Mouse (Mus musculus) kidney, postnatal 4 days (tissue): ENCODE data around the gene Tbc1d9b.
A peak's percentile ranks its signal among the peaks of the same experiment; 100 is the strongest.

Experiments
- DNase-seq, 2 experiments: peaks; one replicate each; pipeline ENCODE4 v3.0.0; 2021; ENCODE audit warnings: mixed read lengths in 2 of 2

Tbc1d9b gene

DNA sequence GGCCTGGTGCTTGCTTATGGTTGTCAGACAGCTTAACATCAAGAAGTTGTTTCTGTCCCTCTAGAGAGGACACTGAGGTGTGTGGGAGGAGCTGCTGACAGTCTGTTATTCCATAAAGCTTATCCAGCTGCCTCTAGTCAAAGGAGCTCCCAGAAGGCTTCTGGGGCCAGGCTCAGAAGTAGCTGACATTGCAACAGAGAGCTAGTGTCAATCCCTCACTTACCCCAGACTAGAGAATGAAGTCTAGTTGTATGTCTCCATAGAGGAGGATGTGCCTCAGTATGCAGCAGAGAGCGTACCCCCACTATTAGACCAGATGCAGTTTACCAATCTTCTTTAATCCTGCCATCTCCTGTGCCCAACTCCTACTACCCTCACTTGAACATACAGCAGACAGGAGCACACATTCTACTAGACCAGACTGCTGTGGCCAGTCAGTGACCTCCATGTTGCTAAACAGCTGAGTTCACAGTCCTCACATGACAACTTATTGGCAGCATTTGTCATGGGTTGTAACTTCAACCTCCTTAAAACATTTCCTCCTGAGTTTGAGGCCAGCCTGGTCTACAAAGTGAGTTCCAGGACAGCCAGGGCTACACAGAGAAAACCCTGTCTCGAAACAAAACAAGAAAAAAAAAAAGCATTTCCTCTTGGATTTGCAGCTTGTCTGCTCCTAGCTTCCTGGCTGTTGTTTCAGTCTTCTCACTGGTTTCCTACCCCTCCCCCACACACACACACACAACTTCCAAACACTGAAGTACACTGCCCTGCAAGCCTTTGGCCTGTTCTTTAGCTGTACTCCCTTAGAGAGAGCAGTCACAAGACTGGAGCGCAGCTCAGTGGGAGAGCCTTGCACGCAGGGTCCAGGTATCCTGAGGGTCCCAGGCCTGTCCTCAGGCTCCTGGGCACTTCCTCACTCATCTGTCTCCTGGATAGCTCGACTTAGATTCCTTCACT, 47.6 kb downstream of the Tbc1d9b start:
- no peak for DNase-seq

DNA sequence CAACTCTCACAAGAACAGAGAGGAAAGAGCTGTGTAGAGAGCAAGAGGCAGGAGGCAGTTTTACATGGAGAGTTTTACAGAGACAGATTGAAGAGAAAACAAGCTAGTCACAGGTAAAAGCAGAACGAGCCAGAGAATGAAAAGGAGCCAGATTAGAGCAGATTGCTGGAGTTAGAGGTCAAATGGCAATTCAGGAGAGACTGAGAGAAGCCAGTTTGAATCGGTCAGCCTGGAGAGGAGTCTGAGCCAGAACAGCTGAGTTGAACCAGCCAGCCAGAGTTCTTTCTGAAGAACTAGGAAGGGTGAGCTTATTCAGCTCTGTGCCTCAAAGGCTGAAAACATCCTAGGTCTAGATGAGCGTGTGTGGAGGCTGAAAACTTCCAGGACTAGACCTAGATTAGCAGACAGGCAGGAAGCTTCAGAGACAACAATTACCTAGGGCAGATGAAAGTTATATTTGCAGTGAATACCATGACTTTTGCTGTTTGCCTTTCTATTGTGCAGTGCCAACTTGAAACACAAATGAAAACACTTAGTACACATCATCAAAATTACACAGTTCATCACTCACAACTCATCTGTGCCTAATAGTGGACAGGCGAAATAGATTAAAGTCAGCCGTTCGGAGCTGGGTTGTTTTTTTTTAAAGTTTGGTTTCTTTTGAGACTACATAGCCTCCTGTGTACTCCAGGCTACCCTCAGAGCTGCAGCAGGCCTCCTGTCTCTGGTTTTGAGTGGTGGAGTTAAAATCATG, 49.5 kb downstream of the Tbc1d9b start:
- DNase-seq: no peak

DNA sequence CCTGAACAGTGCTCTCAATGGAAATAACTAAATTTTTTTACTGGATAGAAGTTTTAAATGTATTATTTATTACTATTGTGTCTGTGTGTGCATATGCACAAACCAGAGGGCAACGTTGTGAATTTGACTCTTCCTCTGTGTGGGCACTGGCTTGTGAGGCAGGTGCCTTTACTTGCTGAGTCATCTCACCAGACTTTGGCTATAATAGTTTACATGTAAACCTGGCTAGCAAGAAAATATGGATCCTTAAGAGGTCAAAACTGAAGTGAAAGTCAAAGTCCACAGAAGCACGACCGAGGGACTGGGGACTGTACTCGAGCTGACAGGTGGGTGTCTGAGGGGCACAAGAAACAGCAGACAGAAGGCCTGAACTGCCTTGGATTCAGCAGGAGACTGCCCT, 51.5 kb downstream of the Tbc1d9b start:
- DNase-seq: no peak

DNA sequence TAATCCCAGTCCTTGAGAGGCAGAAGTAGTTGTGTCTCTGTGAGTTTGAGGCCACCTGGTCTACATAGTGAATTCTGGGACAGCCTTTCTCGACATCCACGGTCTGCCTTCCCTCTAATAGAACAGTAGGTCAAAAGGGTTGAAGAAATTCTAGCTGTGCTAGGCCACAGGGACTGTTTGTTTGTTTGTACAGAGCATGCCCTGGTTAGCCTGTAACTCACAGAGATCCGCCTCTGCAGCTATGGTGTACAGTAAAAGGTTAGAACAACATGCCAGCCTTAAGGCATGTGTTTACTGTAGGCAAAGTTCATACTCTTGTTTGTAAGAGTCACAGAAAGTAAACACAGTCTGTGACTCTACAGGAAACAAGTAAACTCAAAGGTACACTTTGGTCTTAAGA, 53.6 kb downstream of the Tbc1d9b start:
- DNase-seq: no peak

DNA sequence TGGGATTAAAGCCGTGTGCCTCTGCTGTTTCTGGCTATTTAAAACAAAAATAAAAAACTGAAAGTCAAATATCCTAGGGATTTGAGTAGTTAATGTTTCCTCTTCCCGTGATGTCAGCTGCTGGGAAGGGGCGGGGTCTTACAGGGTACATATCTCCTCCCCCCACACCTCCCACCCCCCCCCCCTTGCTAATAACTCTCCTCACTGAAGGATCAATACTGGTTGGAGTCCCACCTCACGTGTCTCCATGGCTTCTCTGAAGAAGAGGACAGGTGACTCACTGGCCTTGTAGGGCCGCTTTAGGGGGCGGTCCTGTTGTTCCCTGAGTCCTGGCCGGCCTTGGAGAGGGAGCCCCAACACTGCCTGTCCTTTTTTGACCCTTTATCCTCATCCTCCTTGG, 57.5 kb downstream of the Tbc1d9b start:
- no peak for DNase-seq

DNA sequence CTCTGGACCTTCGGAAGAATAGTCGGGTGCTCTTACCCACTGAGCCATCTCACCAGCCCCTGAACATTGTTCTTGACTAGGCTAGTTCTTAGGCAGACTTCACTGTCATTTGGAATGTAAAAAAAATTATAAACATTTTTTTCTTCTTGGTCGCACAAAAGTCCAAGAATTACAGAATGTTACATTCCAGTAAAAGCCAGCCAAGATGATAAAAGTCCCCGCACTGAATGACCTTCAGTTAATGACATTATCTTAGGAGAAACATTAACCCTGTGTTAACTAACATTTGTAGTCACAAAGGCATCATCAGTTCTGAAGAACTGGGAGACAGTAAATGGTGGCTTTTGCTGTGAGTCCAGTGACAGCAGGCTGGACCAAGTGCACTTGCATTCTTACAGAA, 59.2 kb downstream of the Tbc1d9b start:
- no peak for DNase-seq

DNA sequence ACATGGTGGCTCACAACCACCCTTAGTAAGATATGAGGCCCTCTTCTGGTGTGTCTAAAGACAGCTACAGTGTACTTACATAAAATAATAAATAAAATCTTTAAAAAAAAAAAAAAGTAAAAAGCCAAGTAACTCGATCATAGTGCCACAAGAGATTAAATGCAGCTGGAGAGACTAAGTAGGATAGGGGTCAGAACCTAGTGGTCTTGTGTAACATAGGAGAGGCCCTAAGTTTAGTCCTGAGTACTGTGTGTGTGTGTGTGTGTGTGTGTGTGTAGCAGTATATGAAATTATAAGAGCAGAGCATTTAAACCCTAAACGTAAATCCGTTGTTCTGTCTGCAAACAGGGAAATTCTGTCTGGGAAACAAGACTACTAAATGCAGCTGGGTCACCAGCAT, 61.1 kb downstream of the Tbc1d9b start:
- DNase-seq: no peak

DNA sequence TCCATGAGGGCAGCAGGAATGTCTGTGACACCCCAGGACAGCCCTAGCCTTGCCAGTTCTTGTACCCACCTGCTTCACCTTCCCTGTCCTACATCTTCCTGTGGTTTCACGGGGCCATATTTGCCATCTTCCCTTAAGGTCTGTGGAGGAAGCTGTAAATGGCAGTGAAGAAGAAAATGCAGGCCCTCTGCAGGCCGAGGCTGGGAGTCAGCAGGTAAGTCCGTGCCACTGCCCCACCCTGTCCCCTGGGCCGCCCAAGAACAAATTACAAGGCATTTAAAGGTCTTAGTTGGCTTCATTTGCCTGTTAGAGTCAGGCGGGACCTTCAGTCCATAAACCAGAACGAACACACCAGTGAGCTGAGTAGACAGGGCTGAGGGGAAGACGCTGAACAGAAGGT, 62.9 kb downstream of the Tbc1d9b start:
- DNase-seq: no peak

DNA sequence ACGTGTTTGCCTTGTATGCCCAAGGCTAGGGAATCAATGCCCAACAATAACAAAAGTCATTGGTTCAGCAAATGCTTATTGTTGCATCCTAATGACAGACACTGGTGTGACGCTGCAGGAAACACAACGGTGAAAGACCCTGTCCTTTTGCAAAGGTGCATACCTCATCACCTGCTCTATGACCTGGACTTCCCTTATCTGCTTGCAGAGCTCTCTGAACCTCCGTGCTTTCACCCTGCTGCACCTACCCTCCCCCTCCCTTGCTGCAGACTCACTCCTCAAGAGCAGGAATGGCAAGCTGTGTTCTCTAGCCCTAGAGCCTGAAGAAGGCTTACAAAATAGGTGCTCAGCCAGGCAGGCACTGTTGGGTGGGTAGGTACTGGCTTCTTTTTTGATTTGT, 63.6 kb downstream of the Tbc1d9b start:
- no peak for DNase-seq

DNA sequence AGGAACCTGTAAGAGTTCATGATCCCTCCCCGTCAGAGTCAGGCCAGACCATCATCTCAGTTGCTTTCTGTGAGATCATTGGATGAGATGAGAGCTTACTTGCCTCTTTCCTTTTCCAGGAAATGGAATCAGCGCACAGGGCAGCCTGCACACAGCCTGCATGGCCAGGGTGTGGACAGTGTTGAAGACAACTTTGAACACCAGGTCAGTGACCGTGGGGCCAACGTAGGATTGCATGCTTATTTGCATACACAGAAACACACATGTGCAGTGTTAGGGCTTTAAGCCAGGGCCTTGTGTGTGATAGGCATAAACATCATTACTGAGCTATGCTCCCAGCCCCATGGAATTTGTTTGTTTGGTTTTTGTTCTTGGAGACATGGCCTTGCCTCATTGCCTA, 66.3 kb downstream of the Tbc1d9b start:
- no peak for DNase-seq

DNA sequence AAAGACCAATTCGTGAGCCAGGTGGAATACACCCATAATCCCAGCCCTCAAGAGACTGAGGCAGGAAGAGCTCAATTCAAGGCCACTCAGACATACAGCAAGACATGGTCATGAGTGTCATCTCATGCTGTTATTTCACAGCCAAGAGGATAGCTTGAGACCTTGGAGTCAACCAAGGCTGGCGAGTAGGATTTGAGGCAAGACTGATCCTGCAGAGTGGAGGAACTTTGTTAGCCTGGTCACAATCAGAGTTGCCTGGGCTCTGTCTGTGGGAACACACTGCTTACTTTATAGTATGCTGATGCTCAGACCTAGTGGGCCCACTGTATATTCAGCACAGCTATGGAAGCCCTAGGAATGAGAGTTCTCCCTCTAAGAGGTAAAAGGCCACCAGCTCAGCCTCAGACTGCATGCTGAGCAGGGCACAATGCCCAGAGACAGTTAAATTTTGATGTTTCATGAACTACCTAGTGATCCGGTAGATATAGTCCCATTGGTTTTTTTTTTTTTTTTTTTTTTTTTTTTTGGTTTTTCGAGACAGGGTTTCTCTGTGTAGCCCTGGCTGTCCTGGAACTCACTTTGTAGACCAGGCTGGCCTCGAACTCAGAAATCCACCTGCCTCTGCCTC, 67.1 kb downstream of the Tbc1d9b start:
- DNase-seq: no peak

DNA sequence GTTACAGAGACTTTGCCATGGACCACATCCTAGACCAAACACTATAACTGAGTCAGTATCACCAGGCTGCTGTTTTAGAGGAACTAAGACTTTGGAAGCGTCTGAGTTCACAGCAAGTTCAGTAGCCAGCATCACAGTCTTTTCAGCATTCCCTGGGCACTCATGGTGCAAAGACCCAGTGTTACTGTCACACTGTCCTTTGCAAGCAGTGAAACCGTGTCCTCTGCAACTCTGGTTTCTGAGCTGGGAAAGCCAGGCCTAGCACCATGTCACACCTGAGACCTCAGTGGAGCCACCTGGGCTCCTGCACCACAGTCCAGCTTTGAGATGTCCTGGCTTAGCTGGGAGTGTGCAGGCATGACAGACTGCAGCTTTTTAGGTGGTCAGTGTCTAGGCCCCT, 67.7 kb downstream of the Tbc1d9b start:
- DNase-seq: peak in 1 of 2 experiments; percentile 18

DNA sequence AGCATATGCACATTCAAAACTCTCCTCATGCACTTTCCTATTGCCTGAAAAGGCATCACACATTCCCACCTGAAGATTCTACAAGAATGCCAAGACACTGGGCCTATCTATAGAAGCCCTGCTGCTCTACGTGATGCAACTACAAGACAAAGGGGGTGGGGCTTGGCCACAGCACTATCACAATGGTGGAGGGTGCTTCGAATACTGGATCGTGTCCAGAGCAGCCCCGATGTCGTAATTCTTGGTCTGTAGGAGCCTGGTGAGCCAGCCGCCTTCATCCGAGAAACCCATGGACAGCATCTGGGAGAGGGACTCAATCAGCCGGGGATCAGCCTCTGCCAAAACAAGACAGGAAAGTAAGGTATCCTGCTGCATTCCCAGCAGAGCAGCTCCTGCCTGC, 69.4 kb downstream of the Tbc1d9b start:
- peak in 1 of 2 experiments; percentile 16 for DNase-seq

DNA sequence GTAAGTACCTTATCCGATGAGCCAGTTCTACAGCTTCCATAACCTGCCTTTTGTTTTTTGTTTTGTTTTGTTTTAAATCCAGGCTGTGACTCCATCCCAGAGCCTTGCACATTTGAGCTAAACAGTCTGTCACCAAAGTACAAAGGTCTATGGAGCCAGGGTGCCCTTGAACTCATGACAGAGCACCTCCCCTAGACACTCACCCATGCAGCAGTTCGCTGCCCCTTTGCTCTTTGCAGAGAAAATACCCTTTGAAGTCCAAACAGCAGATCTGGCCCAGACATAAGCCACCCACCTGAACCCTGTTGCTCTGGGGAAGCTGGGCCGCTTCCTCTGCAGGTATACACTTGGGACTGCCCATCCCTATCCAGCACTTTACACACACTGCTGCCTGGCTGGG, 70.4 kb downstream of the Tbc1d9b start:
- no peak for DNase-seq

DNA sequence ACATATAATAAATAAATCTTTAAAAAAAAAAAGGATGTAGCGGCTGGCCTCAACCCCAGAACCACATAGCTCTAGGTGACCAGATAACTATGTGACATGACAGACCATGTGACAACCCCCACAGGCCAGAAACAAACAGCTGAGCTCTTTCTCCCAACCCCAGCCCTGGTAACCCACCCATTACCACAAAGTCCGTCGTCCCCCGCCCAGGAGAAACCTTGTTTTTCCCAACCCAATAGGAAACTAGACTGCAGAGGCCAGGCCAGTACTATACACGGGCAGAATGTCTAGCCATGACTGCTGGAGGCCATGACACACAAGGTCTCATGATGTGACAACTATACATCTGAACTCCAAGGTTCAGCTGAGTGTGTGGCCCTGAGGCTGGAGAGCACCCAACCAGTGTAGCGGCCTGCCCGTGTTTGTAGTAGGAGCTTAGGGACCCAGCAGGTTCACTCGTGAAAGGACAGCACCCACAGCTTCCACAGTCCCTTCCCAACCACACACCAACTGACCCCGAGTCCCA, 72.2 kb downstream of the Tbc1d9b start:
- no peak for DNase-seq

DNA sequence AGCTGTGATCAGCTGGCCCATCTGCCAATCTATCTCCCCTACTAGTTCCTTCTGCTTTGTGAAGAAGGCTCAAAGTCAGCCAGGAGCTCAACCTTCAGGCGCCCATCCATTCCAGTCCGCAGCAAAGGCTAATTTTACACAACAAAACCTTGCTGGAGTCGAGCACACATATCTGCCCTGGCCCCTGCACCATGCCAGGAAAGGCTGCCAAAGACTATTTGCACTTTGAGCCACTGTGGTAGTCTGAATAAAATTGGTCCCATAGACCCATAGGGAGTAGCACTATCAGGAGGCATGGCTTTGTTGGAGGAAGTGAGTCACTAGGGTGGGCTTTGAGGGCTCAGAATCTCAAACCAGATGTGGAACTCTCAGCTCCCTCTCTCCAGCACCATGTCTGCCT, 74.2 kb downstream of the Tbc1d9b start:
- no peak for DNase-seq

DNA sequence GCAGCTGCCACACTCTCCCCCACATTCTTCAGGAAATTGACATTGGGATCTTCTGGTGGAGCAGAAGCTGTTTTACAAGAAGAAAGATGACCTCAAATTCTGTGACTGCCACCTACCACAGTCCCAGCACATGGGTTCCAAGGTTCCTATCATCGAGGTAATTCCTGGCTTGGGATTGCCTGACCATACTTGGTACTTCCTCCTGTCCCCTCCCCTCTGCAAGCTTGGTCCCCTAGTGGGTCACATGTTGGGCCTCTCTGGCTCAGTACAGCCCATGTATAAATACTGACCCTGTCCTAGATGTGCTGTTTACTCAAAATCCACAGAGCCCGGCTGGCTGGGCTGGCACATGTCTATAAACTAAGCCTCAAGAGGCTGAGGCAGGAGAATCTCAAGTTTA, 74.8 kb downstream of the Tbc1d9b start:
- no peak for DNase-seq

DNA sequence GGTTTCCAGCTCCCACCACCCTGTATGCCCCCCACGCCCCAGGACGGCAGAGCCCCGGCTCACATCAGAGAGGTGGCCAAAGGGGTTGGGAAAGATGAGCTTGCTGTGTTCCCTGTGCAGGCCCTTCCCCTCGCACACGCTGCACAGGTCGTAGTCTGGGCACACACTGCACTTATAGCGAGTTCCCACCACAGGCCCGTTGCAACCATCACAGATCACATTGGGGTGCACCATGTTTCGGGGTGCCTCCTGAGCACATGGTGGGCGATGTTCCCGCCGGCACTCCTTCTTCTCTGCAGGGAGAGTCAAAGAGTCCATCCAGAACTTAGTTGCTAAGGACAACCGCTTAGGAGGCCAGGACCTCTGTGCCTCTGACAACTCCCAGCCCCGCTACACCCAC, 76.1 kb downstream of the Tbc1d9b start:
- DNase-seq: no peak

DNA sequence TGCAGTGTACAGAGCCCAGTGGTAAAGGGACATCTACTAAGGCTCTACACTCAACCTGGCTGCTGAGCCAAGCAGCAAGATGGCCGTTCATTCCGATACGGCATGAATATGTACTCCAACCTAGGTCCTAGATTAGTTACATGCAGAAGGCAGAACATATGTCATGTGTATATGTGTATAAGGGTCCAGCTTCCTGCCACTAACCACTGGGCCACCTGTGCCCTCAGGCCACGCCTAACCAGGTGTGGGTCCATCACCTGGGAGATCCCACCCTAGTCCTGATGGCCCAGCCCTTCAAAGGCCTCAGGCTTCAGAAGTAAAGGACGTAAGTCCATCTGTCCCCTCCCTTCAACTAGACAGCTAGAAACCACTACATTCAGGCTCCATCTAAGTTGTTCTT, 76.8 kb downstream of the Tbc1d9b start:
- DNase-seq: no peak

DNA sequence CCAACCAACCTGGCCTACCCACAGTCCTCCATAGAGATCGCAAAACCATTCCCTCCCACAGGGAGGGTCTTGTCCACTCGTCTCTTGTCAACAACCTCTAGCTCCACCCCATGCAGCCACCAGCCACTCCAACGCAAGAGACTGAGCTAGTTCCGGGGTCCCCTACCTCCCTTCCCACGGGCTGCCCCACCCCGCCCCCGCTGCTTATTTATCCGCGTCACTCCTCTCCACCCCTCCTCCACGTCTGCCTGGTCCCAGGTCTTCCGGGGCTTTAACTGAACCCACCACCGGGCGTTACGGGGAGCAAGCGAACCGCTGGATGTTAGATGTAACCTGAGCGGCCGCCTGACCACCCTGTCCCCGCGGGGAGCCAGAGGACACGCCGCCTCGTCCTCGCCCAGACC, 78.9 kb downstream of the Tbc1d9b start:
- peak; percentile 95 to 97 for DNase-seq

DNA sequence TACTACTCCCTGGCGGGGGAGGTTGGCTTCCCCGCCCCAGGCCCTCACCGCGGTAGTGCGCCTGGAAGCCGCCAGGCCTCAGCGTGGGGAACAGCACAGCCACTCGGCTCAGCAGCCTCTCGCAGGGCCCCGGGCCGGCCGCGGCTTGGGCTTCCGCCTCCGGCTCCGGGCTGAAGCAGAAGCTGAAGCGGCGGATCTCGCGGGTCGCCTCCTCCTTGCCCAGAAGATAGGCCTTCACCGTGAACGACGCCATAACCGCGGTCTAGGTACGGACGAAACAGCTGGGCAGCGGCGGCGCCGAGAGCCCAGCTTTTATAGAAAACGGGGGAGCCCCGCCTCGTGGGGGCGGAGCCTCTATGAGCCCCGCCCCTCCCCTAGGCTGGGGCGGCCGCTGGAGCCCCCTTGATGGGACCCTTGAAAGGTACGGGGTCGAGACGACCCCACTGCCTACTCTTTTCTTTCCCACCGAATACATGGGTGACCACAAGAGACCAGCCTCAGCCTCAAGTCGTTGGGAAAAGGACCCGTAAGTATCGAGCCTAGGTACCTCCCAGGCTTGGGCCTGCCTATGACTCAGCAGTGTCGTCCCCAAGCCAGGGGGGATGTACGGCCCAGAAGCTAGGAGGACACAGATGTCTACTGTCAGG, 79.4 kb downstream of the Tbc1d9b start, which contains the start of the genes Sqstm1 and Mgat4b:
TSS of gene Sqstm1 (minus strand) at position 323 of the 647 bp plus-strand sequence.
TSS of gene Mgat4b (plus strand) at position 386 of the 647 bp plus-strand sequence.
- peak; percentile 86 to 91 for DNase-seq

DNA sequence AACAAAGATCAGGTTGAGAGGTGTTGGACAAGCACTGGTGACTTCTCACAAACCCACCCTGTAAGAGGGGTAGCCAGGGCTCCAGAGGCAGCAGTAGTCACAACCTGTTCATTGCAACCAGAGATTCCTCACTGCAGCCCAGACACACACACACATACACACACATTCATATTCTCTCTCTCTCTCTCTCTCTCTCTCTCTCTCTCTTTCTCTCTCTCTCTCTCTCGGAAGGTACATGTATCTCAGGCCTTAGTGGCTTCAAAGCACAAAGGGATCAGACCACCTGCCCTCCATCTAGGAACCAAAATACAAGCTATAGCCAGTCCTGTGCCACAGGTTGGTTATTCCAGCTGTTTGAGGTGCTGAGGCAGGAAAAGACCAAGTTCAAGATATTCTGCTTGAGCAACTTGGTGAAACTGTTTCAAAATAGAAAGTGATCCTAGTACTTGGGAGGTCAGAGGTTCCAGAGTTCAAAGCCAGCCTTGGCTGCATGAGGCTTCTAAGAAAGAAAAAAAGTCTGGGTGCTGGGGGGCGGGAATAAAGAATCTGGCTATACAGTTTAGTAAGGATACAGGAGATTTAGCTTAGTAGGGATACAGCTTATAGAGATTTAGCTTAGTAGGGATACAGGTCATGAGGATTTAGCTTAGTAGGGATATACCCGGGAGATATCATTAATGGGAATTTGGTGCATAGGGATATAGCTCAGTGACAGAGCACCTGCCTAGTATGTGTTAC, 80.3 kb downstream of the Tbc1d9b start:
- no peak for DNase-seq
